Mouse (Mus musculus): ENCODE data around the gene Tubgcp2.

Gene Tubgcp2

GRCm38 (mm10) chr7:140047811-140048311 lies 11.4 kb upstream of the Tubgcp2 start:
- no peak for DNase-seq (ENCODE audit: low read depth, low spot score)

GRCm38 (mm10) chr7:140045546-140045945 lies 9.1 kb upstream of the Tubgcp2 start:
- DNase-seq (ENCODE audit: low read depth, low spot score) = no peak

DNA sequence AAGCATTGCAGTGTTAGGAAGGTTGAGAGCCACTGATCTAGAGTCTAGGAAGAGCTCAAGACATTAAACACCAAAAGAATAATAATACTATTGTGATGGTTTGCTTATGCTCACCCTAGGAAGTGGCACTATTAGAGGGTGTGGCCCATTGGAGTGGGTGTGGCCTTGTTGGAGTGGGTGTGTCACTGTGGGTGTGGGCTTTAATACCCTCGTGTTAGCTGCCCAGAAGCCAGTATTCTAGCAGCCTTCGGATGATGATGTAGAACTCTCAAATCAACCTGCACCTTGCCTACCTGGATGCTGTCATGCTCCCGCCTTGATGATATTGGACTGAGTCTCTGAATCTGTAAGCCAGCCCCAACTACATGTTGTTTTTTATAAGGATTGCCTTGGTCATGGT lies 6.3 kb upstream of the Tubgcp2 start:
- DNase-seq (ENCODE audit: low read depth, low spot score) = no peak

- DNase-seq (ENCODE audit: low read depth, low spot score) = no peak
Measured at GRCm38 (mm10) chr7:140037171-140037555, 694 bp upstream of the Tubgcp2 start.

DNA sequence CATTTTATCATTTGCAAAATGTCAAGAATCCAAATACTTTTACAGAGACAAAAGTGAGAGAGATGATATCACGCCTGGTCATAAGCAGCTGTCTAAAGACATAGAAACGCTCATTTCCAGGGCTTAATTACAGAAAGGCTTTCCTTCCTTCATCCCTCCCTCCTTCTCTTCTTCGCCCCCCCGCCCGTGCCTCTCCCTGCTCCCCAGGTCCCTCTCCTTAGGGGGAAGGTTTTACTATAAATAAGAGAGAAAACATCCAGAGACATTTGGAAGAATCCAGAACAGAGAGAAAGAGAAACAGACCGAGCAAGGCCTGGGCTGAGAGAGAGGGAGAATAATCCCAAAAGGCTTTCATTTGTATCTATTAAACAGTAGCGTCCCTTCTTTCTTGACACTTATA lies 1.0 kb downstream of the Tubgcp2 start:
- no peak for DNase-seq (ENCODE audit: low read depth, low spot score)

- DNase-seq (ENCODE audit: low read depth, low spot score) = no peak
Measured at GRCm38 (mm10) chr7:140033386-140033785, 3.1 kb downstream of the Tubgcp2 start.

DNA sequence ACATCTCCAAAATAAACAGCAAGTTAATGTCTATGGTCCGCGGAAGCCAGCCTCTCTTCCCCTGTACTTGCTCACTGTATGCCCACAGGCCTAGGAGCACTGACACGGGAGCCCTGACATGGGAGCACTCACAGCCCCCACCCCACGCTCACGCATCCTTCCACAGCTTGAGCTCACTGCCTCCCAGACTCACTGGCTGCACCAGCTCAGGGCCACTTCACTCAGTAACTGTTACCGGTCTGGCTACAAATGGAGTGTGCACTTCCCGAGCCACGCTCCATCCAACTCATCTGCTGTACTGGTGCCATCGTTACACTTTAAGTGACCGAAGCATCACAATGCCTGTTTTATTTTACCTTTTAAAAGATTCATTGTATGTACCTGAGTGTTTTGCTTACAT lies 4.1 kb downstream of the Tubgcp2 start:
- no peak for DNase-seq (ENCODE audit: low read depth, low spot score)

- no peak for DNase-seq (ENCODE audit: low read depth, low spot score)
Measured at GRCm38 (mm10) chr7:140031771-140032170, 4.7 kb downstream of the Tubgcp2 start.

GRCm38 (mm10) chr7:140011336-140011735 lies 25.1 kb downstream of the Tubgcp2 start:
- DNase-seq (ENCODE audit: low read depth, low spot score) = no peak

DNA sequence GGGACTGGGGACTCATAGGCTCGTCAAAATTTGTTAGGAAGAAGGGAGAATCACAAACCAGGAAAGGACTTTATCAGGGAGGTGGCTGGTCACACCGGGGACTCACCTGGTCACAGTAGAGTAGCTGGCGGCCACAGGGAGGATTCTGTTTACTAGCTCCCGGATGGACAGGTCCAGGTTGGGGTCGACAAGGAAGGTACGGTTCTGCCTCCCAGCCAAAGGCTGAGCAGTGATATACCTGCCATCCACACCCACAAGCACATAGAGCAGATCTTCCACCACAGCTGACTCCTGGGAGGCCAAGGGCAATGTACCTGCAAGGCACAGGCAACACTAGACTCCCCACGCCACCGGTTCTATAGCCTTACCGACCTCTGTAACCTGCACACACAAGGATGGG lies 28.7 kb downstream of the Tubgcp2 start:
- no peak for DNase-seq (ENCODE audit: low read depth, low spot score)

- no peak for DNase-seq (ENCODE audit: low read depth, low spot score)
Measured at GRCm38 (mm10) chr7:140006861-140007611, 29.4 kb downstream of the Tubgcp2 start.

DNA sequence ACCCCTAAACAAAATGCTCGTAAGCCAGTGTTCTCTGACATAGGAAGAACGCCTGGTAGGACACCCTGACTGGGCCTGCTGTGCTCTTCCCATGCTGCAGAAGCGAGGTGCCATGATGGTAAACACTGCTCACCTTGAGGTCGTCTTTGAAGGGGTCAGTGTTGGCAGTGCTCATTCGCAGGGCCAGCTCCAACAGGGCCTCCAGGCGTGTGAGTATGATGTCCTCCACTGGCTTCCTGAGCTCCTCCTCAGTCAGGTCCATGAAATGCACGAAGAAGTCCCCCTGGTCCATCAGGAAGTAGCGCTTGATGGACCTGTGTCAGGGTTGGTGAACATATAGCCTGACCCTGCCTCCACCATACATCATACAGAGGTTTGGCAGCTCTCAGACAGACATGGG lies 31.8 kb downstream of the Tubgcp2 start:
- DNase-seq (ENCODE audit: low read depth, low spot score) = no peak

DNA sequence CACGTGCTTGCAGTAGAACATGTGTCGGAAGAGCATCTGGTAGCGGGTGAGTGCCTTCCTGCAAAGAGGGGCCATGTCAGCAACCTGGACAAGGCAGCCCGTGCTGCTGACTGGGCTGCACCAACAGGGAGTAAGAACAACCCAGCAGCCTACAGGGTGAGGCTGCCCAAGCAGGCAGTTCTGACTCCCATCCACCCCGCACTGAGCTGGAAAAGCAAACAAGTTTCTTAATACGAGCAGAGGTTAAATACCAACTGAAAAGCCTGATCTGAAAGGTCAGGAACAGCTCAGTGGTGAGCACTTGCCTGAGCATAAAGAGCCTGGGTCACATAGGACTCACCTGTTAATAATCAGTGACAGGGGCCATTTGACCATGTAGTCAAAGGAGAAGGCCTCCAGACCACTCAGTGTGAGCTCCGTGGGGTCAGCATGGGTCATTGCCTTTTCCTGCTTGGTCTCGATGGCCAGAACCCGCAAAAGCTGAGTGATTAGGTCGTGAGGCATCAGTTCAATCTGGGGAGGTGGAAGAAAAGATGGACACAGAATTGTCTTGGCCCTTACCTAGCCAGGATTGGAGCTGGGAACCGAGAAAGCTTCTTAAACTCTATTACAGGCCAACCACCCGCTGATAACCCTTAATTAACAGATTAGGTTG lies 35.3 kb downstream of the Tubgcp2 start:
- no peak for DNase-seq (ENCODE audit: low read depth, low spot score)

GRCm38 (mm10) chr7:139998691-139999350 lies 37.6 kb downstream of the Tubgcp2 start:
- no peak for DNase-seq (ENCODE audit: low read depth, low spot score)

- peak; percentile 43 for DNase-seq (ENCODE audit: low read depth, low spot score)
Measured at GRCm38 (mm10) chr7:139994676-139995075, 41.8 kb downstream of the Tubgcp2 start.

DNA sequence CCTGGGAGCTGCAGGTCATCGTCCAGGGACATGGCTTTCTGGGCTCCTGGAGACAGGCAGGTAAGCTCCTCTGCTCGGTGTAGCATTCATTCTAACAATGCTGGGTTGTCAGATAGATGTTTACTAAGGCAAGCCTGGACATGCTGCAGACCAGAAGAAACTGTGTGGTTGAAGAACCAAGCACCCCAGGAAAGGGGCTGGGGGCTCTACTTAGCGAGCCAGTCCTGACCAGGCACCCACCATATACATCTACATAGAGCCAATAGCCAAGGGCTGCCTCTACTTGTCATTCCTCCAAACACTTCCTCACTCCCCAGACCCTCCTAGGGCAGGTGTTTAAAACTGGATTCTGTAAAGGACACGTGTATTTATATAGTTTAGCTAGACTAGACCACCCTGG lies 42.3 kb downstream of the Tubgcp2 start:
- no peak for DNase-seq (ENCODE audit: low read depth, low spot score)

DNA sequence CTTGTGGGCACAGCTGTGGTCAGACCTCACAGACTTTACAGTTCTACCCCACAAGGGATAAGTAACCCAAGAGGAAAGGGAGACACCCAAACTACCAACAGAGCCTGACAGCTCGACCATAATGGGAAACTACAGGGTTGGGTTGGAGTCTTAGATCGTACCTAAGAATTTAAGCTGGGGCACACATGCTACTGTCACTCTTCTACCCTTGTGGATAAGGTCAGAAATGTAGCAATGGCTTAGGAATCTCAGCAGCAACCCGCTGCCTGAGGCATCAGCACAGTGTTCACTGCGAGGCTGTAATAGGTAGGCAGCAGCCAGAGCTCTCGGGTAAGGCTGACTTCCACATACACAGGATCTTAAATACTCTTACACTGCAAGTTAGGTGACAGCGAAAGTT lies 42.9 kb downstream of the Tubgcp2 start:
- DNase-seq (ENCODE audit: low read depth, low spot score) = no peak

DNA sequence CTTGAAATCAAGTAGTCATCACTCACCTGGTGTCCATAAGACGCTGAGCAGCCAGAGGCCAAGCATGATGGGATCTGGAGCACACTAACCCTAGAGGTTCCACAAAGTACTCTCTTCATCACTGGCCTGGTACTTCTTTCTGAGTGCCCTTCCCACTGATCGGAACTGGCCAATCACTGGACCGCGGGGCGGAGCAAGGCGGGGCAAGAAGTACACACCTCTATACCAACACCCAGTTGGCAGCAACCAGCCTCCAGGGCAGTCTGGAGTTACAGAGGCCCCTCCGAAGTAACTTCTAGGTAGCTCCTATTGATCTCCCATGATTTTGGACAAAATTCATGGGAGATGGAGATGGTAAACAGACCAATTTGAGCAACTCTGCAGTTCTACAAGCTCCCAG lies 44.1 kb downstream of the Tubgcp2 start, which contains the start of gene Adam8:
TSS of gene Adam8 (minus strand) at position 157 of the 400 bp plus-strand sequence.
- no peak for DNase-seq (ENCODE audit: low read depth, low spot score)

GRCm38 (mm10) chr7:139990864-139991394 lies 45.5 kb downstream of the Tubgcp2 start:
- DNase-seq (ENCODE audit: low read depth, low spot score) = no peak

- no peak for DNase-seq (ENCODE audit: low read depth, low spot score)
Measured at GRCm38 (mm10) chr7:139988272-139988671, 48.2 kb downstream of the Tubgcp2 start.

GRCm38 (mm10) chr7:139984505-139984904 lies 52.0 kb downstream of the Tubgcp2 start:
- no peak for DNase-seq (ENCODE audit: low read depth, low spot score)

DNA sequence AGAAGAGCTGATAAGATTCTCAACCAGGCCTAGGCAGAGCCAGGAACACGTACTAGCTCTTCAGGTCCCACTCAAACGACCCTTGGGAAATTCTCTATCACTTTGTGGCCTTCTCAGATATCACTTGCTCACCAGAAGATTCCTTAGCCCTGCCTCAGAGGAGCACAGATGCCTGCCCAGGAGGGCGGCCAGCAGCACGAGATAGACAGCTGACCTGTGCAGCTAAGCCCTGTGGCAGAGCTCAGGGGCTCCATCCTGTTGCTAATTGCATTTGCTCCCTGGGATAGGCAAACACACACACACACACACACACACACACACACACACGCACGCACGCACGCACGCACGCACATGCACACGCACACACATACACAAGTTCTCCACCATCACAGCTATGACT lies 54.4 kb downstream of the Tubgcp2 start:
- no peak for DNase-seq (ENCODE audit: low read depth, low spot score)

All from WW6 (cell line).